Mouse (Mus musculus): ENCODE data around the gene Apbb1.
A peak's percentile ranks its signal among the peaks of the same experiment; 100 is the strongest.

The Apbb1 gene

DNA sequence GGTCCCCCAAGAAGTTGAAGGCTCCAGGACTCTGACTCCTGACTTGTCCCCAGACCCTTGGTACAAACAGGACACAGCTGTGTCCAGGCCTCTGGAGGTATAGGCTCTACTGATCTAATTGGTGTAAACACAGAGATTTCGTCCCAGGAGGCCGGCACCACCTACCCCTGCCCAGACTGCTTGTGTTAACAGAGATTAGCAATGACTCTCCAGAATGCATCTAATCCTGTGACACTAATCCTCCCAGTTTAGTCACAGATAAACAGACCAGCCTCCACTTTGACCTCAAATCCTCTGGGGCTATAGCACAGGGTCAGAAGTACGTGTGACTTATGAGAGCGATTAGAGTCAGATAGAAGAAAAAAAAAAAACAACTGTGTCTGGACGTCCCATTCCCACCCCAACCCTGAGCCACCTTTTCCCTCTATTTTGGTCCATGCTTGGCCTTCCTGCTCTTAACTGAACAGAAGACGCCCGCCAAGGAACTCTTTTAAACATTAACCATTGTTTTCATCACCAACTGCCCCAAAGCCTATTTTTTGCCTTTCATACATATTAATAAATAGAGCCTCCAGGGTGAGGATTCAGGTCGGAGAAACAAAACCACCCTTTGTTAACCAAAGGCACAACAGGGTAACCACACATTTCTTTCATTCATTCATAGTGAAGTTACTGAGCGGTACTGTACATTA, 64.6 kb downstream of the Apbb1 start:
- DNase-seq = no peak

DNA sequence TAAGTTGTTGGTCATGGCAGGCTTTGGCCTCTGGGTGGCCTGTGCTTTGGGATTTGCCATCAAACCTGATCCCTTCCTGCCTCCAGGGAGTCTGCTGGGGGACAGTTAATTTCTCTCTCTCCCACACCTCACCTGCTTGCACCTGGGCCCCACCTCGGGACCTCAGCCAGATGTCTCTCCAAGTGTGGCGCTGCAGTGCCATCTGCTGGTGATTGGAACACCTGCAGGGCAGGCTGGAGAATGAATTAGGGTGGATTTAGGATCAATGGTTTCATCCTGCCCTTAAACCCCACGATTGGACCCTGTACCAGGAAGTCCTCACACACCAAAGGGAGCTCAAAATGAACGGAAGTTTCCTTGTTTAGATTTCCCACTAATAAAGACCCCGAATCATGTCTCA, 66.3 kb downstream of the Apbb1 start:
- peak; percentile 83 for DNase-seq

DNA sequence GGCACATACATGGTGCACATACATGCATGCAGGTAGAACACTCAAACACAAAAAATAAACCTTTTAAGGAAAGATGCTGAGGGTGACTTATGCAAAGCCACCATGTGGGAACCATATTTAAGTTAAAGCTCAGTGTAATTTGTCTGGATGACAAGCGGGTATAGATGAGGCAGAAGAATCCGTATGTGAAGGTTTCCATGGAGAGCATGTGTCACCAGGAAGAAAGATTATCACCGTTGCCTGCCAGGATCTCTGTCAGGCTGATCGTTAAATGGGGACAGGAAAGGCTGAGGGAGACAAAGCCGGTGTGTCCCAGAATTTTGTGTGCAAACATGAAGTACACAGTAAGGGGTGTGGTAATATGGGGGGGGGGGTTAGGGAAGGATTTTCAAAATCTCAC, 66.9 kb downstream of the Apbb1 start:
- DNase-seq = no peak

DNA sequence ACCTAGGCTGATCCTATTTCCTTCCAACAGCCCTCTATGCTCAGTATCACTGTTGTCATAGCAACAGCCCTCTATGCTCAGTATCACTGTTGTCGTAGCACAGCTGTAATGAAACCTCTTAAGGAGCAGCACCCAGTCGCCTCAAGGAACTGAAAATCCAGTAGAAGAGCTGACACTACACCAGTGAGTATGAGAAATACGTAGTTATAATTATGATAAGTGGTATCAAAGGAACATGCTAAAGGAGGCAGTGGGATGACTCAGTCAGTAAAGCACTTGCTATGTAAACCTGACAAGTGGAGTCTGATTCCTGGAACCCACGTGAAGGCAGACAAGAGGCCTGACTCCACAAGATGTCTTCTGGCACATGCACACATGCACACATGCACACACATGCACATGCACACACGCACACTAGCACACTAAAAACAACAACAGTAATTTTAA, 67.6 kb downstream of the Apbb1 start:
- DNase-seq = no peak

DNA sequence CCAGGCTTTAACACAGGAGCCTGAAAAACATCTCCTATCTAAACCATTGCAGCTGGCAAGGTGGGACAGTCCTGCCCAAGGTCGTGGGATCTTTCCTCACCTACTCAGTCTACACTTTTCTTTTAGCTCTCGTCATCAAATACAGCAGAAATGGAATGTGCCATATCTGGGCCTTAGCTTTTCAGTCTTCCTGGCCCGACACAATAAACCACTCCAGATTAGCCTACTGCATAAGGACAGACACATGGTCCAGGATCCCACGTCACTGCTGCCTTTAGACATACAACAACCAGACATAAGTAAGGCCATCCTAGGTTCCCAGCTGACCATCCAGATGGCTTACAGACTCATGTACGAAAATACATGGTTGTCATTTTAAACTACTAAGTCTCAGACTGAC, 71.3 kb downstream of the Apbb1 start:
- no peak for DNase-seq
